ENCODE assay signal across 9 mouse cellular contexts in the genomic region with DNA sequence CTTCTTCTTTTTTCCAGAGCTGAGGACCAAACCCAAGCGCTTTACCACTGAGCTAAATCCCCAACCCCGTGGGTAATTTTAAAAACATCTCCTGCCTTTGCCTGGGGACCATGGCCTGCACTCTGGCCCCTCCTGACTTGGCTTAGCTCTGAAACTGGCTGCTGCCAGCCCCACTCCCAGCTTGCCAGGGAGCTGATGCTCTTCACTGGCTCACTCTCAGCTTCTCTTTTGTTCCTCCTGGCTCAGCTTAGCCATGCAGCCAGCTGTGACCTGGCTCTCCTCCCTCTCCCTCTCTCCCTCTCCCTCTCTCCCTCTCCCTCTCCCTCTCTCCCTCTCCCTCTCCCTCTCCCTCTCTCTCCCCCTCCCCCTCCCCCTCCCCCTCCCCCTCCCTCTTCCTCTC. TPM values are rescaled to one million over a fixed set of nuclear protein-coding genes. Genes with fewer than 3 reads are reported as not detected.
A peak's percentile ranks its signal among the peaks of the same experiment; 100 is the strongest.
DNase-seq lines count a peak whose midpoint lies in the region; ATAC-seq and TF ChIP-seq lines count a peak whose summit lies in the region.
"Had no signal": no experiment of that assay in that cellular context is flagged by ENCODE, and none has a peak within 500 bp of the region (broad histone marks: within the 10 kb centered on the region; RNA-seq: fewer than 3 reads in every experiment).

No protein-coding gene starts in this region.

- H3K9me3 ChIP-seq in lung, postnatal 0 days (ENCODE audit: low read length), result no peaks in the 10 kb centered on the region
- H3K9me3 ChIP-seq in intestine, embryonic 15.5 days, result no peaks in the 10 kb centered on the region

- DNase-seq in lung, postnatal 14 days, result peak; percentile 44
- no peak for DNase-seq in lung, postnatal 0 days (ENCODE audit: low spot score)
- peak; percentile 59 for DNase-seq in gastrocnemius, postnatal 36 days
- DNase-seq in kidney, postnatal 25 days, result peak; percentile 40 to 71
- DNase-seq in ovary, postnatal 36 days (ENCODE audit: low spot score), result peak; percentile 46
- DNase-seq in thymus, adult 2 months, result no peak
- DNase-seq in c-Kit-positive CD71-positive TER-119-positive erythroid progenitor cells, embryonic 14.5 days (ENCODE audit: low spot score), result no peak

- whole genome bisulfite sequencing in lung, postnatal 0 days, result 42% methylated on average over 2 of the region's 2 CpGs
- 96% methylated on average over 2 of the region's 2 CpGs for WGBS in thymus, adult 2 months
- 54% methylated on average over 2 of the region's 2 CpGs for WGBS in intestine, embryonic 15.5 days

- no peaks in the 10 kb centered on the region for H3K27me3 ChIP-seq in lung, postnatal 0 days (replicated peaks; ENCODE audit: insufficient read depth, low read length)
- no peaks in the 10 kb centered on the region for H3K27me3 ChIP-seq in thymus, adult 2 months (ENCODE audit: control insufficient read depth, insufficient read depth, low read length)
- H3K27me3 ChIP-seq in intestine, embryonic 15.5 days (replicated peaks), result no peaks in the 10 kb centered on the region

- no peak for ATAC-seq in lung, postnatal 0 days
- no peak for ATAC-seq in intestine, embryonic 15.5 days

- intact Hi-C loops in gastrocnemius, postnatal 36 days (cut with DNase I), result no loop called here

- no peaks in the 10 kb centered on the region for H3K36me3 ChIP-seq in lung, postnatal 0 days (ENCODE audit: insufficient read depth, low read length)
- H3K36me3 ChIP-seq in thymus, adult 2 months (ENCODE audit: control insufficient read depth, insufficient read depth, low read length), result peaks cover 83% of the 10 kb centered on the region
- no peaks in the 10 kb centered on the region for H3K36me3 ChIP-seq in intestine, embryonic 15.5 days

- TF ChIP-seq EP300 in lung, postnatal 0 days (IDR thresholded peaks at IDR 0.05), result no peak

- no peaks in the 10 kb centered on the region for H3K4me1 ChIP-seq in lung, postnatal 0 days (ENCODE audit: insufficient read depth, low read depth, low read length)
- H3K4me1 ChIP-seq in thymus, adult 2 months (replicated peaks; ENCODE audit: control insufficient read depth, insufficient read depth, low read length), result no peaks in the 10 kb centered on the region
- H3K4me1 ChIP-seq in intestine, embryonic 15.5 days (replicated peaks), result no peaks in the 10 kb centered on the region

- no peak for TF ChIP-seq CTCF in lung, postnatal 0 days (IDR thresholded peaks at IDR 0.05)
- TF ChIP-seq CTCF in thymus, adult 2 months (IDR thresholded peaks at IDR 0.05; ENCODE audit: borderline replicate concordance, control insufficient read depth, extremely low read depth, insufficient read depth, low read length, poor library complexity), result no peak

- H3K27ac ChIP-seq in lung, postnatal 0 days (ENCODE audit: low read length), result no peak overlapping the region
- no peak overlapping the region for H3K27ac ChIP-seq in thymus, adult 2 months (ENCODE audit: control insufficient read depth, insufficient read depth, low read length)
- H3K27ac ChIP-seq in intestine, embryonic 15.5 days, result no peak overlapping the region
- H3K27ac ChIP-seq: left cerebral cortex, adult 2 months had no signal

- no peak overlapping the region for H3K9ac ChIP-seq in lung, postnatal 0 days (replicated peaks; ENCODE audit: low read depth)
- no peak overlapping the region for H3K9ac ChIP-seq in intestine, embryonic 15.5 days

- H3K4me3 ChIP-seq in lung, postnatal 0 days (ENCODE audit: low read depth, low read length), result no peak overlapping the region
- no peak overlapping the region for H3K4me3 ChIP-seq in thymus, adult 2 months (ENCODE audit: control insufficient read depth, insufficient read depth, low read length)
- no peak overlapping the region for H3K4me3 ChIP-seq in intestine, embryonic 15.5 days (replicated peaks)
- H3K4me3 ChIP-seq: left cerebral cortex, adult 2 months had no signal

- no peak for TF ChIP-seq POLR2A in thymus, adult 2 months (IDR thresholded peaks at IDR 0.05; ENCODE audit: control insufficient read depth, extremely low read depth, insufficient read depth, low read length, poor library complexity)

- no peak overlapping the region for H3K4me2 ChIP-seq in lung, postnatal 0 days (replicated peaks; ENCODE audit: low read depth, low read length)
- no peak overlapping the region for H3K4me2 ChIP-seq in intestine, embryonic 15.5 days (replicated peaks)

RNA-seq across cellular contexts. Expression of a gene that starts 18.7 kb away (rescaled TPM):
- 12.5 and 12.8 TPM in 2 replicates for polyA plus RNA-seq in lung, postnatal 0 days (2015; fragmentation: Nextera tagmentation; extraction: Ambion mirVana)
- 10 to 100 TPM; 29.4 to 30.7 TPM for total RNA-seq in gastrocnemius, postnatal 36 days (2021)
- 8.6 and 11.1 TPM in 2 replicates for polyA plus RNA-seq in thymus, adult 2 months (2012; rRNA removed)
- 18.9 and 19.9 TPM in 2 replicates for polyA plus RNA-seq in intestine, embryonic 15.5 days (2015; fragmentation: Nextera tagmentation; extraction: Ambion mirVana)

RNA-seq across cellular contexts. Expression of a gene that starts 30.6 kb away (rescaled TPM):
- polyA plus RNA-seq in lung, postnatal 0 days (2015; fragmentation: Nextera tagmentation; extraction: Ambion mirVana), result 3.7 and 3.8 TPM in 2 replicates
- total RNA-seq in gastrocnemius, postnatal 36 days (2021), result under 1 TPM; 0.27 to 0.79 TPM
- polyA plus RNA-seq in thymus, adult 2 months (2012; rRNA removed), result 353 and 356 TPM in 2 replicates
- 2.0 and 2.5 TPM in 2 replicates for polyA plus RNA-seq in intestine, embryonic 15.5 days (2015; fragmentation: Nextera tagmentation; extraction: Ambion mirVana)

RNA-seq across cellular contexts. Expression of a gene that starts 49.2 kb away (rescaled TPM):
- 7.3 and 7.9 TPM in 2 replicates for polyA plus RNA-seq in lung, postnatal 0 days (2015; fragmentation: Nextera tagmentation; extraction: Ambion mirVana)
- 1 to 10 TPM; 1.6 to 3.2 TPM for total RNA-seq in gastrocnemius, postnatal 36 days (2021)
- 14.4 and 15.2 TPM in 2 replicates for polyA plus RNA-seq in thymus, adult 2 months (2012; rRNA removed)
- 10.5 and 11.5 TPM in 2 replicates for polyA plus RNA-seq in intestine, embryonic 15.5 days (2015; fragmentation: Nextera tagmentation; extraction: Ambion mirVana)

RNA-seq across cellular contexts. Expression of a gene that starts 52.8 kb away (rescaled TPM):
- polyA plus RNA-seq in lung, postnatal 0 days (2015; fragmentation: Nextera tagmentation; extraction: Ambion mirVana), result 59.4 and 66.9 TPM in 2 replicates
- total RNA-seq in gastrocnemius, postnatal 36 days (2021), result 10 to 100 TPM; 28.5 to 30.0 TPM
- polyA plus RNA-seq in thymus, adult 2 months (2012; rRNA removed), result 37.2 and 46.3 TPM in 2 replicates
- polyA plus RNA-seq in intestine, embryonic 15.5 days (2015; fragmentation: Nextera tagmentation; extraction: Ambion mirVana), result 205 and 233 TPM in 2 replicates

Comparison
In these comparisons a context has a peak if more than half of its experiments do, and no peak if none do; other contexts are left out.
1. DNase-seq: peak in lung, postnatal 14 days (single experiment), gastrocnemius, postnatal 36 days (2 of 2), kidney, postnatal 25 days (2 of 2) and ovary, postnatal 36 days (single experiment); none in lung, postnatal 0 days (single experiment), thymus, adult 2 months (single experiment) and c-Kit-positive CD71-positive TER-119-positive erythroid progenitor cells, embryonic 14.5 days (single experiment).
2. RNA of a gene that starts 30.6 kb away (polyA plus RNA-seq): 353 to 356 TPM in thymus, adult 2 months; 3.7 to 3.8 TPM in lung, postnatal 0 days and 2.0 to 2.5 TPM in intestine, embryonic 15.5 days; every median in the first group is over 10 times any median in the second.